Mouse (Mus musculus): ENCODE measurements at regions not wholly inside any gene's neighbourhood (a gene's known extent, or its start where the extent isn't known, plus 50 kb on each side); places are given as distances from the start of the nearest gene placed in this dataset.

GRCm38 (mm10) chr2:116201248-116202223 lies 135.9 kb upstream of the Meis2 start:
- no peak for DNase-seq (ENCODE audit: low read depth, low spot score)

DNA sequence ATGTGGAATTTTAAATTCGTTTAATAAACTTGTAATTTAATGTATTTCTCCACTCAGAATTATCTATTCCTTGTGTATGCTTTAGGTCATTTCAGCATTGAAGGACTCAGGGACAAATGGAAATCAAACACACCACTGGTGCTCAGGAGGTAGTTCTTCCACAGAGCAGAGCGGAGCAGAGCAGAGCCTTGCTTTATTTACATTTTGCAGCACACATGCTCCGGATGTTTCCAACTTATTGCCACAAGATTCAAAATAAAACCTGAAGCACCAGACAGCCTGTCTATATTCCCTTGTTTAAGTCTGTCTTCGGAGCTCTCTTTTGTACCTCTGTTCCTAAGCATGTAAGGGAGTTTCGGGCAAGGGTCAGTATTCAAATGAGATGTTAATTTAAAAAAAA lies 135.2 kb upstream of the Meis2 start:
- DNase-seq (ENCODE audit: low read depth, low spot score), result no peak

GRCm38 (mm10) chr2:116181861-116182260 lies 116.2 kb upstream of the Meis2 start:
- DNase-seq (ENCODE audit: low read depth, low spot score), result no peak

- DNase-seq (ENCODE audit: low read depth, low spot score), result no peak
These were observed 111.5 kb upstream of the Meis2 start for GRCm38 (mm10) chr2:116177155-116177554.

DNA sequence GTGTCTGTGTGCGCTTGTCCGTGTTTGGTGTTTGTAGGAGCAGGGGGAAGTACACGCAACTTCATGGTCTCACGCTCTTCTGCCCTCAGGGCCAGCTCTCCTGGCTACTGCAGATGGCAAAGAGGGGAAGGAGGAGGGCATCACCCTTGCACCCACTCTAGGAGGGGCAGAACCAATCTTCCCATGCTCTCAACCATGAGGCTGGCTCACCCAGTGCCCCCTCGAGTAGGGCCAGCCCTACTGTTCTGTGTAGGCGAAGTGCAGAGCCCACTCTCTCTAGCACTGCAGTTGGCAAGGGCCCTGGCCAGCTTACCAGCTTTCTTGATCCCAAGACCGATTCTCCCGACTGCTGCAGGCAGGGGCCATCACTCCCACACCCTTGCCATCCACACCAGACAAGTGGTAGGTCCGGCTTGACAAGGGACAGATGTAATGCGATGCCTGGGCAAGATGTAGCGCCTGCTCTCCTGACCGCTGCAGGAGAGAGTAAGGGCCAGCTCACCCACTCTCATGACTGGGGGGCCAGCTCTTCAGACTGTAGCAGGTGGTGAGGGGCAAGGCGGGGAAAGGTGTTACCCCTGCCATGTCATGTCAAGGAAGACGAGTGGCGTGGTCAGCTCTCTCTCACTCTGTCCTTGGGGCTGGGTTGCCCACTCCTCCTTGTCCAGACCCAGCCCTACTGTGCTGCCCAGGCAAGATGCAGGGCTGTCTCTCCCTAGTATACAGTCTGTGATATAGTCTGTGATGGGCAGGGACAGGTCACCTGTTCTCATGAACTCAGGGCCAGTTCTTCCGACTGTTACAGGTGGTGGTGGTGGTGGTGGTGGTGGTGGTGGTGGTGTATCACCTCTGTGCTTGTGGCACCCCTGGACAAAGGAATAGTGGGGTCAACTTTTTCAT lies 100.5 kb upstream of the Meis2 start:
- no peak for DNase-seq (ENCODE audit: low read depth, low spot score)

Measured in embryo, embryonic 11.5 days (tissue).